Mouse (Mus musculus): ENCODE measurements around the gene Dhx16.
A peak's percentile ranks its signal among the peaks of the same experiment; 100 is the strongest.
"Not testable (repeated sequence)": the region's sequence is repeated elsewhere in the genome, so short reads cannot be mapped to it uniquely, and the experiment has no call there.

Dhx16 gene

DNA sequence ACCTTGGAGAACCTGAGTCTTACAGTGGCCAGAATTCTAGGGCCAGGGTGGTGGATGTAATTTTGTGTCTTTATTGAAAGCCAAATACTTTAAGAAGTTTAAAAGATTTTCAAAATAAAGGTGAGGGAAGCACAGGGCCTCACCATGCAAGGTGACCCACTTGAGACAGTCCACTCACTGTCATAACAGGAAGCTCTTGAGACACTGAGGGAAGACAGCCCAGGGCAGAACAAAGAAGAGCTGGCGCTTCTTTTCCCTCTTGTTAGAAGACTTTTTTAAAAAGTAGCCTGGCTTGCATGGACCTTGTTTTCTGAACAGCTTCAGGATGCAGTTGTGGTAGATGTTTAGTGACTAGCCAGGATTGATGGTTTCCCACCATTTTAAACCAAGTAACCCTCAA lies 40.8 kb downstream of the Dhx16 start:
- no peak for DNase-seq (ENCODE audit: low read depth, low spot score)

GRCm38 (mm10) chr17:35920862-35921562 lies 41.4 kb downstream of the Dhx16 start:
- DNase-seq (ENCODE audit: low read depth, low spot score), result peak; percentile 63

DNA sequence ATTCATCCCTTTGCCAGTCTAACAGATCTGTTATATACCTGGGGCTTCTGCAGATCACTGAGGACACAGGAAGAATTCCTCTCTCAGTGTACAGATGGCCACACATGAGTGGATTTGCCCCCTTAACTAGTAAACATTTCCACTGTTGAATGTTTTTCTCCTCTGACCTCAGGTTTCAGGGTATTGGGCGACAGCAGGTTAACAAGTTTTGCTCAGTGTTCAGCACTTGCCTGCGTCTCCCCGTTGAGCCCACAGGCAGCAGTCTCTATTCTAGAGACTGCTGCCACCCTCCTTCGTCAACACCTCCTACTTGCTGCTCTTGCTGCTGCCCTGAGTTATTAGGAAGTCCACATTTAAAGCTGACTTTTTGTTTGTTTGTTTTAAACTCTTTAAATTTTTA lies 42.1 kb downstream of the Dhx16 start:
- DNase-seq (ENCODE audit: low read depth, low spot score), result no peak

GRCm38 (mm10) chr17:35922566-35922965 lies 42.9 kb downstream of the Dhx16 start:
- no peak for DNase-seq (ENCODE audit: low read depth, low spot score)

GRCm38 (mm10) chr17:35923281-35923680 lies 43.7 kb downstream of the Dhx16 start:
- DNase-seq (ENCODE audit: low read depth, low spot score), result no peak

GRCm38 (mm10) chr17:35927471-35927870 lies 47.9 kb downstream of the Dhx16 start:
- no peak for DNase-seq (ENCODE audit: low read depth, low spot score)

DNA sequence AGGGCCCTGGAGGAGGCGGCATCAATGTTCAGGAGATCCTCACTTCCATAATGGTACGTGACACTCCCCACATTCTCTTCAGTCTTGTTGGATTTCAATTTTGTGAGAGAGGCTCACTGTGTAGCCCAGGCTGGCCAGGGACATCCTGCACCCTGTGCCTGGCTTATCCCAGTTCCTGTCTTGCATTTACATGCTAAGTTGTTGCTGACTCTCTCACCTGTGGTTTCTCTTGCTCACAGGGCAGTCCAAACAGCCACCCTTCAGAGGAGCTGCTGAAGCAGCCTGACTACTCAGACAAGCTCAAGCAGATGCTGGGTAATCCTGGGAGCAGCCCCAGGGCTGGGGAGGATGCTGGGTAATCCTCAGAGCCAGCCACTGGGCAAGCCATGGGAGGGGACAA lies 49.9 kb downstream of the Dhx16 start:
- no peak for DNase-seq (ENCODE audit: low read depth, low spot score)

GRCm38 (mm10) chr17:35930627-35931026 lies 51.0 kb downstream of the Dhx16 start:
- DNase-seq (ENCODE audit: low read depth, low spot score), result no peak

DNA sequence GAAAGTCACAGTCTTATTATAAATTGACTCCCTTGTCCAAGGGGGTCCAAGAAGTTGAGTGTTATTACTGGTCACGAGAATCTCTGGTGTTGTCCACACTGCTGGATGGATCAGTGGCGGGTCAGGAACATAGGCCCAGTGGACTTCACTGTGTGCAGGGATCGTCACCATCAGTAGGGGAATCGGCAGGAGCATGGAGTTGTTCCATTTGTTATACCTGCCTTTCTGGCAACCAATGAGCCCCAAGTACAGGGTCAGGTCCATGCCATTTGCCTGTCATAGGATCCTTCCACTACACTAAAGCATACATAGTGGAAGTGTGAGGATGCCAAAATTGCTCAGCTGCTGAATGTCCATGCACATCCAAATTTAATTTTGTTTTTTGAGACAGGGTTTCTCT lies 53.0 kb downstream of the Dhx16 start:
- DNase-seq (ENCODE audit: low read depth, low spot score), result no peak

DNA sequence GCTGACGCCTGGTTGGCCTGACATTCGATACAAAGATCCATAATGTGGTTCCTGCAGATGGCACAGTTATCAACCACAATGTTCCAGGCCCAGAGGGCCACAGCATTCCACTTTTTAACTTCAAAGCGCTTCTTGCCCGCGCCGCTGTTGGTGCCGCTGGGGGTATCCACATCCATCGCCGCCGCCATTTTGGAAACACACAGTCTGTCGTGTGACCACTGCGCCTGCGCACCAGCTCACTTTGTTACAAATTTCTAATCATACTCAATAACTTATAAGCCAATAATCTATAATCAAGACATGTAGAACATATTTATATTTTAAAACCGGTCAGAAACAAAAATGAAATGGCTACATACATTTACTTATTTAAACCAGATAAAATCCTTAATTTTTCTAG lies 56.1 kb downstream of the Dhx16 start:
- DNase-seq (ENCODE audit: low read depth, low spot score), result not testable (repeated sequence)

DNA sequence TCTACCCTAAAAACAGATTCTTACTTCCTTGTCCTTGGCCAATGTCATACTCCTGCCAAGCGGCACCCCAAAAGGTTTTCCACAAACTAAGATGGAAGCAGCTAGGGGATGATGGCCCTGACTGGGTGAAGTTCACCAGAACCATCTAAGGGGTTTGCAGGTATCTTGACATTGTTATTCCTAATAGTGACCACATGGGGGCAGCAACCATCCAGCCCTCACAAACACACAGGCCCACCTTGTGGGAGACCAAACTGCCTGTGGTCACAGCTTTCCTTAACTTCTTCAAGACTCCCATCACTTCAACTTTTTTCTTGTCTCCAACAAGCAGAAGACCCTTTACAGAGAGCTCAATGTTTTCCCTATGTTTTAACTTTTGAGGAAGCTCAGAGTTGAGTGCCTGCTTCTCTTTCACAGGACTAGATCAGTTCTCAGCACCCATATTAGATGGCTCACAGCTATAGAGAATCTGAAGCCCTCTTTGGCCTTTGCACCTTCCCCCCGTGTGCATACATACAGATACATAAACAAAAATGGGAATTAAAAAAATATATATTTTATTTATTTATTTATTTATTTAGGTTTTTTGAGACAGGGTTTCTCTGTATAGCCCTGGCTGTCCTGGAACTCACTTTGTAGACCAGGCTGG lies 58.2 kb downstream of the Dhx16 start:
- DNase-seq (ENCODE audit: low read depth, low spot score), result peak; percentile 82

- DNase-seq (ENCODE audit: low read depth, low spot score), result no peak
These were observed 59.5 kb downstream of the Dhx16 start for GRCm38 (mm10) chr17:35939108-35939507.

GRCm38 (mm10) chr17:35939941-35940340 lies 60.3 kb downstream of the Dhx16 start:
- no peak for DNase-seq (ENCODE audit: low read depth, low spot score)

Data from mesoderm, embryonic 11.5 days (tissue).